ENCODE assay signal across 9 mouse cellular contexts in genomic region chr10:21883587-21883986, GRCm38 (mm10). TPM values are rescaled to one million over a fixed set of nuclear protein-coding genes. Genes with fewer than 3 reads are reported as not detected.
DNase-seq lines count a peak whose midpoint lies in the region; ATAC-seq lines count a peak whose summit lies in the region.
"Had no signal": no experiment of that assay in that cellular context is flagged by ENCODE, and none has a peak within 500 bp of the region (broad histone marks: within the 10 kb centered on the region; RNA-seq: fewer than 3 reads in every experiment).

No protein-coding gene starts in this region.

- ATAC-seq in embryonic facial prominence, embryonic 11.5 days (replicated peaks; ENCODE audit: insufficient number of reproducible peaks, low FRiP score, low TSS enrichment, low read depth), result no peak; the same call in 1 of the 2 replicates
- peak; percentile 31 for ATAC-seq in hindbrain, embryonic 16.5 days
- peak; percentile 4; the same call in 1 of the 2 replicates for ATAC-seq in midbrain, embryonic 14.5 days (ENCODE audit: low FRiP score, low TSS enrichment)

- peak; percentile 16 for DNase-seq in urinary bladder, postnatal 14 days (ENCODE audit: low spot score)
- DNase-seq in urinary bladder, postnatal 10 days (ENCODE audit: low spot score), result no peak
- DNase-seq in embryonic facial prominence, embryonic 11.5 days (ENCODE audit: low spot score), result peak; percentile 79
- DNase-seq in midbrain, embryonic 14.5 days, result peak; percentile 71
- DNase-seq in T-cell, adult 2 months (ENCODE audit: low spot score), result no peak
- no peak for DNase-seq in ovary, adult 18-20 months (ENCODE audit: low spot score)
- no peak for DNase-seq in thymus, adult 18-20 months
- DNase-seq: liver, embryonic 13.5 days had no signal

- peak overlapping the region; percentile 39 for H3K4me3 ChIP-seq in embryonic facial prominence, embryonic 11.5 days (ENCODE audit: low read depth, low read length)
- H3K4me3 ChIP-seq in hindbrain, embryonic 16.5 days (ENCODE audit: low read length), result peak overlapping the region; percentile 52
- H3K4me3 ChIP-seq in midbrain, embryonic 14.5 days (replicated peaks; ENCODE audit: low read depth, low read length), result peak overlapping the region; percentile 53
- H3K4me3 ChIP-seq: liver, embryonic 13.5 days had no signal

- no peaks in the 10 kb centered on the region; the same call in 1 of the 2 replicates for H3K4me1 ChIP-seq in embryonic facial prominence, embryonic 11.5 days (ENCODE audit: control insufficient read depth, insufficient read depth, low read length)
- H3K4me1 ChIP-seq in hindbrain, embryonic 16.5 days (ENCODE audit: control insufficient read depth, insufficient read depth, low read depth, low read length), result peaks cover 11% of the 10 kb centered on the region; the same call in 1 of the 2 replicates
- peaks cover 12% of the 10 kb centered on the region; the same call in 1 of the 2 replicates for H3K4me1 ChIP-seq in midbrain, embryonic 14.5 days (ENCODE audit: control insufficient read depth, insufficient read depth, low read length)

- no peaks in the 10 kb centered on the region for H3K36me3 ChIP-seq in embryonic facial prominence, embryonic 11.5 days (replicated peaks; ENCODE audit: control insufficient read depth, insufficient read depth, low read depth, low read length)
- H3K36me3 ChIP-seq in hindbrain, embryonic 16.5 days (ENCODE audit: control insufficient read depth, insufficient read depth, low read length), result no peaks in the 10 kb centered on the region
- H3K36me3 ChIP-seq in midbrain, embryonic 14.5 days (ENCODE audit: control insufficient read depth, insufficient read depth, low read length), result no peaks in the 10 kb centered on the region
- H3K36me3 ChIP-seq: liver, embryonic 13.5 days had no signal

- WGBS in embryonic facial prominence, embryonic 11.5 days, result 0% methylated on average over 12 of the region's 12 CpGs
- WGBS in hindbrain, embryonic 16.5 days, result 3% methylated on average over 12 of the region's 12 CpGs
- WGBS in midbrain, embryonic 14.5 days, result 2% methylated on average over 12 of the region's 12 CpGs

- peak overlapping the region; percentile 69 for H3K4me2 ChIP-seq in embryonic facial prominence, embryonic 11.5 days (ENCODE audit: low read depth, low read length)
- H3K4me2 ChIP-seq in hindbrain, embryonic 16.5 days (ENCODE audit: low read length), result peak overlapping the region; percentile 55
- H3K4me2 ChIP-seq in midbrain, embryonic 14.5 days (ENCODE audit: low read length), result peak overlapping the region; percentile 67
- H3K4me2 ChIP-seq: liver, embryonic 13.5 days had no signal

- H3K9me3 ChIP-seq in embryonic facial prominence, embryonic 11.5 days (replicated peaks; ENCODE audit: control insufficient read depth, low read length), result no peaks in the 10 kb centered on the region
- H3K9me3 ChIP-seq in hindbrain, embryonic 16.5 days (ENCODE audit: control insufficient read depth, low read length), result no peaks in the 10 kb centered on the region
- H3K9me3 ChIP-seq in midbrain, embryonic 14.5 days (ENCODE audit: control insufficient read depth, low read length), result no peaks in the 10 kb centered on the region
- H3K9me3 ChIP-seq: liver, embryonic 13.5 days had no signal

- no peak overlapping the region; the same call in 1 of the 2 replicates for H3K27ac ChIP-seq in embryonic facial prominence, embryonic 11.5 days (replicated peaks; ENCODE audit: low read depth, low read length)
- peak overlapping the region; percentile 92 for H3K27ac ChIP-seq in hindbrain, embryonic 16.5 days (ENCODE audit: low read depth, low read length)
- peak overlapping the region; percentile 91 for H3K27ac ChIP-seq in midbrain, embryonic 14.5 days (replicated peaks; ENCODE audit: low read depth, low read length)
- H3K27ac ChIP-seq: liver, embryonic 13.5 days had no signal

- peak overlapping the region; percentile 38; the same call in 1 of the 2 replicates for H3K9ac ChIP-seq in embryonic facial prominence, embryonic 11.5 days (replicated peaks; ENCODE audit: low read length)
- H3K9ac ChIP-seq in hindbrain, embryonic 16.5 days (ENCODE audit: low read depth, low read length), result peak overlapping the region; percentile 75
- peak overlapping the region; percentile 71 for H3K9ac ChIP-seq in midbrain, embryonic 14.5 days (replicated peaks; ENCODE audit: low read length)
- H3K9ac ChIP-seq: liver, embryonic 13.5 days had no signal

- no peaks in the 10 kb centered on the region for H3K27me3 ChIP-seq in embryonic facial prominence, embryonic 11.5 days (ENCODE audit: control insufficient read depth, insufficient read depth, low read length)
- no peaks in the 10 kb centered on the region for H3K27me3 ChIP-seq in hindbrain, embryonic 16.5 days (replicated peaks; ENCODE audit: control insufficient read depth, insufficient read depth, low read length)
- no peaks in the 10 kb centered on the region for H3K27me3 ChIP-seq in midbrain, embryonic 14.5 days (ENCODE audit: control insufficient read depth, insufficient read depth, low read length)

RNA-seq across cellular contexts. Expression of gene Sgk1, which starts 1.6 kb away (rescaled TPM):
- 40.2 and 42.9 TPM in 2 replicates for polyA plus RNA-seq in embryonic facial prominence, embryonic 11.5 days (2014; fragmentation: Nextera tagmentation; extraction: Ambion mirVana)
- polyA plus RNA-seq in hindbrain, embryonic 16.5 days (2015; fragmentation: Nextera tagmentation; extraction: Ambion mirVana), result 43.5 and 44.4 TPM in 2 replicates
- polyA plus RNA-seq in midbrain, embryonic 14.5 days (2014; fragmentation: Nextera tagmentation; extraction: Ambion mirVana), result 43.7 and 47.9 TPM in 2 replicates

Comparison
In these comparisons a context has a peak if more than half of its experiments do, and no peak if none do; other contexts are left out.
1. DNase-seq: peak in urinary bladder, postnatal 14 days (single experiment), embryonic facial prominence, embryonic 11.5 days (single experiment) and midbrain, embryonic 14.5 days (single experiment); none in urinary bladder, postnatal 10 days (single experiment), T-cell, adult 2 months (single experiment), ovary, adult 18-20 months (single experiment) and thymus, adult 18-20 months (0 of 2).
2. Peak in every context shown above with its lines, with median percentiles within 50 percentile points of each other: H3K4me2 ChIP-seq, H3K4me3 ChIP-seq and H3K9ac ChIP-seq.